Mouse (Mus musculus): Measurements from ENCODE around the gene Capn10. TPM values are rescaled to one million over a fixed set of nuclear protein-coding genes. Genes with fewer than 3 reads are reported as not detected.
"Not testable (repeated sequence)": the region's sequence is repeated elsewhere in the genome, so short reads cannot be mapped to it uniquely, and the experiment has no call there.

The Capn10 gene
- total RNA-seq, 2 experiments from 2014 or later: 16.0 to 16.7 TPM

DNA sequence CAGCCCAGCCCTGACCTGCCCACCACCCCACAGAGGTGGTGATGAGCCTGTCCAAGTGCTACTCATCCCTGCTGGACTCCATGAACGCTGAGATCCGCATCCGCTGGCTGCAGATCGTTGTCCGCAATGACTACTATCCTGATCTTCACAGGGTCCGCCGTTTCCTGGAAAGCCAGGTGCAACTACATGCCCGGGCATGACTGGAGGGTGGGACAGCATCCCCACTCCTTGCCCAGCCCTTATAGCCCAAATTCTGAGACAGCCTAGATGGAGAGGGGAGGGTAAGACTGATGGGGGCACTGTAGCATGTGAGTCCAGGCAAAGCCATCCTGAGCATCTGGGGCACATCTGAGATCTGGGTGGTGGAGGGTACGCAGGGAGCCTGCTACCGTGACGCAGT is 15.0 kb upstream of the Capn10 start:
- DNase-seq: no peak

DNA sequence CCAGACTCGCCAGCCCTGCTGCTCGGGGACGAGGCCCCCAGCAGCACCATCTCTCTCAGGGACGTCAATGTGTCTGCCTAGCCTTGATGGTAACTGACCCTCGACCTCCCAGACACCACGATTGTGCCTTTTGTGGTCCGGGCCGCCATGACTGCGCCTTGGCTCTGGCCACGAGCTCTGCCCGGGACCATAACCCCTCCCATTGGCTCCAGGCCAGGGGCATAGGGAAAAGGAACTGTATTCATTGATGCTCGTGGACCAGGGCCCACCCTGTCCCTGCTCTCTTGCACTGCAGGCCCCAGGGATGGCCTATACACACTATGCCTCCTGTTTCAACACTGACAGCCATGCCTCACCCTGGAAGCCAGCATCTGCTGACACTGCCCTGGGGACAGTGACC is 14.4 kb upstream of the Capn10 start:
- no peak for DNase-seq

GRCm38 (mm10) chr1:92920474-92921200 is 13.5 kb upstream of the Capn10 start:
- no peak for DNase-seq

- DNase-seq: no peak
Measured at GRCm38 (mm10) chr1:92921496-92921895, 12.7 kb upstream of the Capn10 start.

DNA sequence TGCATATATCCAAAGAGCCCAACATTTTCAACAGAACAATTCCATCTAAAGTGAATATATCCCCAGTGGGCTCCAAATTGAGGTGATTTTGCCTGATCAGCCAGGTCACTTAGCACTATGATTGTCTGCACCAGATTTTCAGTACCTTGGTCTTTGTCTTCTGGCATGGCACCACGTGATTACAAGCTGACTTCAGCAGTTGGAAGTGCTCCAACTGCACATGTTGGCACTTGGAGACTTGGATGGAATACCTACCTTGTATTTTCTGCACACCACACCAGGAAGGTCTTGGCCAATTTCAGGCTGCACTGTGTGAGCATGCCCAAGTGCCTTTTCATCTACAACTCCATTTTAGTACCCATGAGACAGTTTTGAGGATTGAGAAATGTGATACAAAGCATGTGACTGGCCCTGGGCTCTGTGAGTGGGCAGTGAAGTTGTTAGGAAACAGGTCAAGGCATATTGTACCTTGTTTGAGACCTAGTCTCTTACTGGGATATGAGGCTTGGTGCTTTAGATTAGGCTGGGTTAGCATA is 3.9 kb upstream of the Capn10 start:
- DNase-seq: no peak

GRCm38 (mm10) chr1:92933611-92934010 is 565 bp upstream of the Capn10 start:
- DNase-seq: no peak

- DNase-seq: peak; percentile 71 to 80
Measured at GRCm38 (mm10) chr1:92935054-92935962, 1.1 kb downstream of the Capn10 start.

DNA sequence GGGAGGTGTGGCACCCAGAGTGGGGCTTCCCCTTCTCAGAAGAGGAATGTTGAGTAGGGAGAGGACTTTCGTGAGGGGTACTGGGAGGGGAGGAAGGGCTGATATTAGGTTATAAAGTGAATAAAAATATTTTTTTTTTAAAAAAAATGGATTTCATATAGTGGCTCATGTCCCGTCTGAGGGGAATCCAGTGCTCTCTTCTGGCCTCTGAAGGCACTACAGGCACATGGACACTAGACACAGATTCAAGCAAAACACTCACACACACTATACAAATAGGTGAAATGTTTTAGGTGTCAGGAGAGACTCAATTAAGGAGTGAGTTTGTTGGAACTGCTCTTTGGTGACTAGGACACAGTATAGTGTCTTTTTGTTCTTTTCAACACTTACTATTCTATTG is 1.8 kb downstream of the Capn10 start:
- DNase-seq: no peak

DNA sequence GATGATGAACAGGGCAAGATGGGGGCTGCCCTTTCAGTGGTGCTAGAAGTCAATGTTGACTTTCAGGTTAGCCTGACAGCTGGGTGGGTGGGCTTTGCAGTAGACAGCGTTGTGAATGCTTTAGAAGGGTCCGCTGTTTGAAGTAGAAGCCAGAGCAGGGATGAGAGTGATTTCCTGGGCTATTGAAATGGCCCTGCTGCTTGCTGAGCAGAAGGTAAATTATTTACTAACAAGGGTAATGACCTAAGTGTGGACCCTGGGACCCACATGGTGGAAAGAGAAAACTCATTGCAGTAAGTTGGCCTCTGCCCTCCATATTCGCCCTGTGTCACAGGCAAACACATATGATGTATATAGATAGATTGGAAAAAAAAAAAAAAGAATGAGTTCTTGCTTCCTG is 2.3 kb downstream of the Capn10 start:
- DNase-seq: no peak

- DNase-seq: no peak
Measured at GRCm38 (mm10) chr1:92937797-92938196, 3.6 kb downstream of the Capn10 start.

DNA sequence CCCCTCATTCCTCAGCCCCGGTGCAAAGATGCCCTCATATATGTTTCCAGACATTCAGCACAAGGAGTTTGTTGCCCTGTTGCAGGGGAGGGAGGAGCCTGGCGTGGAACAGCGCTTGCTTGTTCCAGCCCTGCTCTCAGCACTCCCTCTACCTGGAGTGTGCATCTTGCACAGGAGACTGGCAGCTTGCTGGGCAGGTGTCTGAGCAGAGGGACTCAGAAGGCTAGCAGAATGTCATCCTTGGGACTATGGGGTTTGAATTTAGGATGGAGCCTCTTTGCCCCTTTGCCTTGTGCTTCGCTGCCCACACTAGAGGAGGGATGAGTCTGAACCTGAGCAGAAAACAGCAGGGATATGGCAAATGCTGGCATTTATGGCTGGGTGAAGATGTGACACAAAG is 5.6 kb downstream of the Capn10 start:
- DNase-seq: no peak

DNA sequence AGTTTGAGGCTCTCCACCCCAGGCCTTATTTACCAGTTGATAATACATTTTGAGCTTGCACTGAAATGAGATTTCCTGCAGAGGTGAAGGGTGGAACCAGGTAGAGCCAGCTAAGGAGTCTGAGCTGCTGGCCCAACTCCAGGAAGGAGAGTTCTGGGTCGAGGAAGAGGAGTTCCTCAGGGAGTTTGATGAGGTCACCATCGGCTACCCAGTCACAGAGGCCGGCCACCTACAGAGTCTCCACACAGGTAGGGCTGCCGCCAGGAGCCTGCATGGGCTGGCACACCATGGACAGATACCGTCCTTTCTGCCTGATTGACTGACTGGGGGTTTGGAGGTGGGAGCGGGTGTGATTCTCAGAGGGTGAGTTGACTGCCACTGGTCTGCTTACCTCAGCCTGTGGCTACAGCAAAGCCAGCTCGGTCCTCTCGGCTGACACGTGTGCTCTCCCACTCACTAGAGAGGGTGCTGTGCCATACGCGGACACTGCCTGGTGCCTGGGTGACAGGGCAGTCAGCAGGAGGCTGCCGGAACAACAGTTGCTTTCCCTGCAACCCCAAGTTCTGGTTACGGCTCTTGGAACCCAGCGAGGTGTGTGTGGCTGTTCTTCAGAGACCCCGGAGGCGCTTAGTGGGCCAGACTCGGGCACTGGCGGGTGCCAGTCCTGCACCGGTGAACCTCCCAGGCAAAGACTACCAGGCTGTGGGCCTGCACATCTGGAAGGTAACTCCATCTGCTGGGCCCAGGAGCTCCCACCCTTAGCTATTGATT is 9.2 kb downstream of the Capn10 start:
- DNase-seq: no peak

- DNase-seq: no peak
Measured at GRCm38 (mm10) chr1:92947966-92948365, 13.8 kb downstream of the Capn10 start.

GRCm38 (mm10) chr1:92949426-92949825 is 15.2 kb downstream of the Capn10 start:
- DNase-seq: peak; percentile 18 to 34

- DNase-seq: no peak
Measured at GRCm38 (mm10) chr1:92950607-92951006, 16.4 kb downstream of the Capn10 start, which contains the start of gene Gpr35. TSS of gene Gpr35 (plus strand) at chr1:92950865.

DNA sequence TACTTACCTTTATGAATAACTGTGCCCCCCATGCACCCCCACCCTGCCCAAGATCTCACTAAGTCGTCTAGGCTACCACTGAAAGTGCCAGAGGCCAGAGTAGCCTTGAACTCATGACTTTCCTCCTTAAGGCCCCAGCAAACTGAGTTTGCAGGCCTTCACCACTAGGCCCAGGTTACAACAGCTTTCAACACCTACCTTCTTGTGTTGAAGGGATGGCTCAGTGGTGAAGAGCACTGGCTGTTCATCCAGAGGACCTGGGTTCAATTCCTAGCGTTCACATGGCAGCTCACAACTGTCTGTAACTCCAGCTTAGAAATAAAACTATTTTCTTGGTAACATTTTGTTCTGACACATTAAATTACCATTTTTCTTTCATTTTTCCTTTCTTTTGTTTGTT is 19.5 kb downstream of the Capn10 start:
- DNase-seq: no peak

DNA sequence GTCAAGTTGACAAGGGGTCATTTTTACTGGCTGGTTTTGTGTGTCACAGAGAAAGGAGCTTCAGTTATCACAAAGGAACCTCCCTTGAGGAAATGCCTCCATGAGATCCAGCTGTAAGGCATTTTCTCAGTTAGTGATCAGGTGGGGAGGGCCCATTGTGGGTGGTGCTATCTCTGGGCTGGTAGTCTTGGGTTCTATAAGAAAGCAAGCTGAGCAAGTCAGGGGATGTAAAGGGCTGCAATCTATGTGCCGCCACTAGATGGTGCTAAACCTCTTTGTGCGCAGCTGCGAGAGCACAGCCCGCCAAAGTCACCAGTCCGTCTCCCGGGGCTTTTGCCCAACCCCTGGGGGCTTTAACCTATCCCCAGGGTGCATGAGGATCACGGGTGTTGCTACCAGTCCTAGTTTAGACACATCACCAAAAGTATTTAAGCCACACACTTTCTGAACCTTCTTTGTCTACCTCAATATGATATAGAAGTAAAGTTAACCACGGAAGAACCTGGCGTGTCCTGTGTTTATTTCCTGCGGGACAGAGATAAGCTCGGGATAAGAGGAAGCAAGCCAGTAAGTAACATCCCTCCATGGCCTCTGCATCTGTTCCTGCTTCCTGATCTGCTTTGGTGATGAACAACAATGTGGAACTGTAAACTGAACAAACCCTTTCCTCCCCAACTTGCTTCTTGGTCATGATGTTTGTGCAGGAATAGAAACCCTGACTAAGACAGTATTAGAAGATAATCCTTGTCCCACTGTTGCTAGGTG is 22.6 kb downstream of the Capn10 start:
- peak; percentile 67 to 74 for DNase-seq

- no peak for DNase-seq
Measured at GRCm38 (mm10) chr1:92958999-92959398, 24.8 kb downstream of the Capn10 start.

GRCm38 (mm10) chr1:92970791-92971190 is 36.6 kb downstream of the Capn10 start:
- DNase-seq: not testable (repeated sequence)

- peak; percentile 22 to 41 for DNase-seq
Measured at GRCm38 (mm10) chr1:92971879-92972795, 38.0 kb downstream of the Capn10 start.

All from adrenal gland, postnatal 36 days (tissue).